Mouse (Mus musculus): Measurements from ENCODE around the gene Ufsp2.

DNA sequence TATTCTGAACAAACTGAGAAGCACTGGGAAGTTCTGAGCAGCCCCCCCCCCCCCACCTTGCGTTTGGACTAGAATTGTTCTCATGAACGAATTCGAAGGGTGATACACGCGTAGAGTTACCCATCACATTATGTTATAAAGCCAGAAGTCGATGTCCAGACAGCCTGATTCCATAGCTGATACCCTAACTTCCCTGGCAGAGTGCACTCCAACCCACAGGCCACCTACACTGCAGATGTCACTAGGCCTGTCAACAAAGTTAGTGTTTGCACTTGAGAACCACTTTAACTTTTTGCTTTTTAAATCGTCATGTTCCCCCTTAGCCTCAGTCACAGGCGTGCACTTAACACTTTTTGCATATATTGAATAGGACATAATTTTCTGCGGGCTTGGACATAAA is 38.3 kb upstream of the Ufsp2 start:
- TF ChIP-seq POLR2A (IDR thresholded peaks at IDR 0.05; ENCODE audit: insufficient read depth, low read depth, low read length) (no peak), CTCF (IDR thresholded peaks at IDR 0.05; ENCODE audit: insufficient read depth, low read depth, low read length) (no peak)

Measured in olfactory bulb, adult 2 months (tissue).